Mouse (Mus musculus) neural tube, embryonic 12.5 days (tissue): ENCODE measurements around the gene Lrch1. TPM values are rescaled to one million over a fixed set of nuclear protein-coding genes. Genes with fewer than 3 reads are reported as not detected.

Experiments
- ATAC-seq: fragments of 200-750 bp; cut with Nextera tagmentation; 2 replicates; pipeline ENCODE4 v1.8.0; 2017; ENCODE audit warnings: low read depth, mild to moderate bottlenecking, moderate TSS enrichment, moderate library complexity; ENCODE audit not compliant: low FRiP score
- H3K27ac ChIP-seq: fragments of 300-500 bp; sonication (generic); 2 replicates; pipeline ENCODE4 v1.5.1; 2016
- H3K27me3 ChIP-seq: fragments of 300-500 bp; sonication (generic); replicated peaks from 2 replicates; pipeline ENCODE4 v1.6.1; 2016; ENCODE audit warnings: mild to moderate bottlenecking
- H3K36me3 ChIP-seq: fragments of 300-500 bp; sonication (generic); 2 replicates; pipeline ENCODE4 v1.6.1; 2016; ENCODE audit warnings: mild to moderate bottlenecking
- H3K4me1 ChIP-seq: fragments of 300-500 bp; sonication (generic); 2 replicates; pipeline ENCODE4 v1.6.1; 2016
- H3K4me2 ChIP-seq: fragments of 300-500 bp; sonication (generic); replicated peaks from 2 replicates; pipeline ENCODE4 v1.6.1; 2016; ENCODE audit warnings: mild to moderate bottlenecking
- H3K4me3 ChIP-seq: fragments of 300-500 bp; sonication (generic); 2 replicates; pipeline ENCODE4 v1.5.1; 2016
- H3K9ac ChIP-seq: fragments of 300-500 bp; sonication (generic); 2 replicates; pipeline ENCODE4 v1.6.1; 2016; ENCODE audit warnings: mild to moderate bottlenecking
- H3K9me3 ChIP-seq: fragments of 300-500 bp; sonication (generic); 2 replicates; pipeline ENCODE4 v1.6.1; 2016; ENCODE audit warnings: mild to moderate bottlenecking
- WGBS: fragments of 180-500 bp; shearing (Covaris S2); methylation state at CpG from one replicate; pipeline ENCODE4 v1.1.7; 2016; 5-methylcytosine and 5-hydroxymethylcytosine counted together
- polyA plus RNA-seq: library from polyadenylated mRNA; unstranded; fragments of >200 nt; fragmentation: Nextera tagmentation; extraction: Ambion mirVana; gene quantifications from 2 replicates; pipeline ENCODE4 v1.2.1, GENCODE M21; 2016

The Lrch1 gene
- polyA plus RNA-seq, 1 experiment from 2014 or later: 12.2 TPM

GRCm38 (mm10) chr14:74900705-74901369, 46.8 kb downstream of the Lrch1 start:
- WGBS: 77% methylated on average over 8 of the region's 8 CpGs
- Histone ChIP-seq H3K4me1 (no peaks in the 10 kb centered on the region), H3K9me3 (no peaks in the 10 kb centered on the region), H3K27ac (no peak overlapping the region), H3K9ac (no peak overlapping the region), H3K4me2 (no peak overlapping the region), H3K27me3 (no peaks in the 10 kb centered on the region), H3K36me3 (no peaks in the 10 kb centered on the region), H3K4me3 (no peak overlapping the region)
- ATAC-seq: no peak

- WGBS: 86% methylated on average over 13 of the region's 13 CpGs
- Histone ChIP-seq H3K27me3 (no peaks in the 10 kb centered on the region), H3K36me3 (no peaks in the 10 kb centered on the region), H3K4me3 (no peak overlapping the region), H3K9ac (no peak overlapping the region), H3K9me3 (no peaks in the 10 kb centered on the region), H3K4me1 (no peaks in the 10 kb centered on the region), H3K4me2 (no peak overlapping the region), H3K27ac (no peak overlapping the region)
- no peak for ATAC-seq
These were observed 47.5 kb downstream of the Lrch1 start for GRCm38 (mm10) chr14:74899953-74900704.

- ATAC-seq: no peak
- 85% methylated on average over 5 of the region's 5 CpGs for whole genome bisulfite sequencing
- no peak overlapping the region for H3K4me3 ChIP-seq
- no peaks in the 10 kb centered on the region for H3K27me3 ChIP-seq
- no peak overlapping the region for H3K9ac ChIP-seq
- no peak overlapping the region for H3K27ac ChIP-seq
- no peaks in the 10 kb centered on the region for H3K4me1 ChIP-seq
- no peaks in the 10 kb centered on the region for H3K9me3 ChIP-seq
- no peak overlapping the region for H3K4me2 ChIP-seq
- no peaks in the 10 kb centered on the region for H3K36me3 ChIP-seq
These were observed 48.7 kb downstream of the Lrch1 start for GRCm38 (mm10) chr14:74898939-74899338.

GRCm38 (mm10) chr14:74893693-74894092, 54.0 kb downstream of the Lrch1 start:
- Histone ChIP-seq H3K4me3 (no peak overlapping the region), H3K4me2 (no peak overlapping the region), H3K27me3 (no peaks in the 10 kb centered on the region), H3K4me1 (no peaks in the 10 kb centered on the region), H3K36me3 (no peaks in the 10 kb centered on the region), H3K9ac (no peak overlapping the region), H3K27ac (no peak overlapping the region), H3K9me3 (no peaks in the 10 kb centered on the region)
- no peak for ATAC-seq
- WGBS: 73% methylated on average over 6 of the region's 6 CpGs

- WGBS: 71% methylated on average over 3 of the region's 3 CpGs
These were observed 54.5 kb downstream of the Lrch1 start for GRCm38 (mm10) chr14:74893085-74893648.

GRCm38 (mm10) chr14:74889304-74889703, 58.4 kb downstream of the Lrch1 start:
- Histone ChIP-seq H3K9ac (no peak overlapping the region), H3K9me3 (no peaks in the 10 kb centered on the region), H3K36me3 (no peaks in the 10 kb centered on the region), H3K4me2 (no peak overlapping the region), H3K27me3 (no peaks in the 10 kb centered on the region), H3K27ac (no peak overlapping the region), H3K4me1 (peaks cover 12% of the 10 kb centered on the region), H3K4me3 (no peak overlapping the region)
- ATAC-seq: no peak
- WGBS: 81% methylated on average over 2 of the region's 2 CpGs

More at GRCm38 (mm10) chr14:74893085-74893648, 54.5 kb downstream of the Lrch1 start:
- no peak overlapping the region for H3K9ac ChIP-seq
- no peaks in the 10 kb centered on the region for H3K27me3 ChIP-seq
- no peak overlapping the region for H3K27ac ChIP-seq
- H3K36me3 ChIP-seq: no peaks in the 10 kb centered on the region
- ATAC-seq: no peak
- H3K9me3 ChIP-seq: no peaks in the 10 kb centered on the region
- no peaks in the 10 kb centered on the region for H3K4me1 ChIP-seq
- no peak overlapping the region for H3K4me2 ChIP-seq
- H3K4me3 ChIP-seq: no peak overlapping the region

- Histone ChIP-seq H3K27ac (no peak overlapping the region), H3K9ac (no peak overlapping the region), H3K4me3 (no peak overlapping the region), H3K4me1 (peaks cover 24% of the 10 kb centered on the region), H3K4me2 (no peak overlapping the region), H3K9me3 (no peaks in the 10 kb centered on the region), H3K36me3 (no peaks in the 10 kb centered on the region), H3K27me3 (no peaks in the 10 kb centered on the region)
- 95% methylated on average over 1 of the region's 1 CpGs for WGBS
- ATAC-seq: no peak
These were observed 59.6 kb downstream of the Lrch1 start for GRCm38 (mm10) chr14:74888103-74888502.

- H3K4me3 ChIP-seq: no peak overlapping the region
- H3K36me3 ChIP-seq: no peaks in the 10 kb centered on the region
- no peaks in the 10 kb centered on the region for H3K9me3 ChIP-seq
- no peaks in the 10 kb centered on the region for H3K27me3 ChIP-seq
- peaks cover 28% of the 10 kb centered on the region for H3K4me1 ChIP-seq
- no peak overlapping the region for H3K9ac ChIP-seq
- no peak overlapping the region for H3K27ac ChIP-seq
- WGBS: 48% methylated on average over 5 of the region's 5 CpGs
- no peak overlapping the region for H3K4me2 ChIP-seq
- no peak for ATAC-seq
These were observed 61.2 kb downstream of the Lrch1 start for GRCm38 (mm10) chr14:74886453-74886852.

- WGBS: 78% methylated on average over 7 of the region's 7 CpGs
- H3K4me3 ChIP-seq: no peak overlapping the region
- H3K4me2 ChIP-seq: 0 out of 2 replicates have a peak overlapping the region, but pooled peaks have one; percentile 12
- peaks cover 28% of the 10 kb centered on the region for H3K4me1 ChIP-seq
- H3K9ac ChIP-seq: no peak overlapping the region
- H3K9me3 ChIP-seq: no peaks in the 10 kb centered on the region
- no peak for ATAC-seq
- H3K36me3 ChIP-seq: no peaks in the 10 kb centered on the region
- H3K27me3 ChIP-seq: no peaks in the 10 kb centered on the region
- H3K27ac ChIP-seq: no peak overlapping the region; the same call in 1 of the 2 replicates
These were observed 62.8 kb downstream of the Lrch1 start for GRCm38 (mm10) chr14:74884920-74885319.

GRCm38 (mm10) chr14:74884024-74884680, 63.5 kb downstream of the Lrch1 start:
- Histone ChIP-seq H3K36me3 (no peaks in the 10 kb centered on the region), H3K27ac (no peak overlapping the region), H3K9me3 (no peaks in the 10 kb centered on the region), H3K4me2 (peak overlapping the region; percentile 21; the same call in 1 of the 2 replicates), H3K4me3 (no peak overlapping the region), H3K27me3 (no peaks in the 10 kb centered on the region), H3K4me1 (peaks cover 33% of the 10 kb centered on the region), H3K9ac (no peak overlapping the region)
- peak; percentile 81 for ATAC-seq
- WGBS: 9% methylated on average over 13 of the region's 13 CpGs

- H3K36me3 ChIP-seq: no peaks in the 10 kb centered on the region
- no peak overlapping the region for H3K4me2 ChIP-seq
- no peak for ATAC-seq
- H3K9ac ChIP-seq: no peak overlapping the region
- H3K9me3 ChIP-seq: no peaks in the 10 kb centered on the region
- H3K27ac ChIP-seq: no peak overlapping the region
- peaks cover 34% of the 10 kb centered on the region for H3K4me1 ChIP-seq
- H3K27me3 ChIP-seq: no peaks in the 10 kb centered on the region
- WGBS: 71% methylated on average over 11 of the region's 11 CpGs
- H3K4me3 ChIP-seq: no peak overlapping the region
These were observed 64.5 kb downstream of the Lrch1 start for GRCm38 (mm10) chr14:74883204-74883603.

GRCm38 (mm10) chr14:74882754-74883153, 64.9 kb downstream of the Lrch1 start:
- no peak overlapping the region for H3K4me2 ChIP-seq
- no peaks in the 10 kb centered on the region for H3K27me3 ChIP-seq
- no peaks in the 10 kb centered on the region for H3K36me3 ChIP-seq
- H3K9ac ChIP-seq: no peak overlapping the region
- 57% methylated on average over 3 of the region's 3 CpGs for WGBS
- H3K4me3 ChIP-seq: no peak overlapping the region
- no peak for ATAC-seq
- no peak overlapping the region for H3K27ac ChIP-seq
- no peaks in the 10 kb centered on the region for H3K9me3 ChIP-seq
- H3K4me1 ChIP-seq: peaks cover 38% of the 10 kb centered on the region
